Mouse (Mus musculus) midbrain, embryonic 14.5 days (tissue): ENCODE results near the gene Gper1. TPM values are rescaled to one million over a fixed set of nuclear protein-coding genes. Genes with fewer than 3 reads are reported as not detected.

Experiments used
- ATAC-seq: fragments of 200-750 bp; cut with Nextera tagmentation; 2 replicates; pipeline ENCODE4 v1.8.0; 2017; ENCODE audit warnings: moderate number of reproducible peaks, moderate library complexity; ENCODE audit not compliant: low FRiP score, low TSS enrichment
- DNase-seq: peaks from one replicate; pipeline ENCODE4 v3.0.0-alpha.2; 2015
- H3K27ac ChIP-seq: fragments of 300-500 bp; sonication (generic); replicated peaks from 2 replicates; pipeline ENCODE4 v1.5.1; 2014; ENCODE audit warnings: mild to moderate bottlenecking, low read depth, low read length, moderate library complexity
- H3K27me3 ChIP-seq: fragments of 300-500 bp; sonication (generic); 2 replicates; pipeline ENCODE4 v1.6.1; 2014; ENCODE audit warnings: low read length, control low read depth, mixed read lengths; ENCODE audit not compliant: control insufficient read depth, insufficient read depth
- H3K36me3 ChIP-seq: fragments of 300-500 bp; sonication (generic); 2 replicates; pipeline ENCODE4 v1.6.1; 2014; ENCODE audit warnings: low read length, control low read depth; ENCODE audit not compliant: control insufficient read depth, insufficient read depth
- H3K4me1 ChIP-seq: fragments of 300-500 bp; sonication (generic); 2 replicates; pipeline ENCODE4 v1.6.1; 2014; ENCODE audit warnings: mild to moderate bottlenecking, antibody characterized with exemption, low read length, control low read depth; ENCODE audit not compliant: control insufficient read depth, insufficient read depth
- H3K4me2 ChIP-seq: fragments of 300-500 bp; sonication (generic); 2 replicates; pipeline ENCODE4 v1.6.1; 2014; ENCODE audit warnings: mild to moderate bottlenecking, low read length, moderate library complexity
- H3K4me3 ChIP-seq: fragments of 300-500 bp; sonication (generic); replicated peaks from 2 replicates; pipeline ENCODE4 v1.5.1; 2014; ENCODE audit warnings: low read depth, low read length
- H3K9ac ChIP-seq: fragments of 300-500 bp; sonication (generic); replicated peaks from 2 replicates; pipeline ENCODE4 v1.6.1; 2014; ENCODE audit warnings: mild to moderate bottlenecking, low read length, moderate library complexity
- H3K9me3 ChIP-seq: fragments of 300-500 bp; sonication (generic); 2 replicates; pipeline ENCODE4 v1.6.1; 2016; ENCODE audit warnings: low read length, control low read depth, mixed read lengths; ENCODE audit not compliant: control insufficient read depth
- WGBS: fragments of 180-500 bp; shearing (Covaris S2); extraction: QIAGEN DNeasy Blood & Tissue Kit; methylation state at CpG from one replicate; pipeline ENCODE4 v1.1.7; 2014; 5-methylcytosine and 5-hydroxymethylcytosine counted together
- polyA plus RNA-seq: library from polyadenylated mRNA; unstranded; fragments of >200 nt; fragmentation: Nextera tagmentation; extraction: Ambion mirVana; gene quantifications from 2 replicates; pipeline ENCODE4 v1.2.1, GENCODE M21; 2014

Gper1 gene
- polyA plus RNA-seq, 1 experiment from 2014 or later, result 9.6 TPM

GRCm38 (mm10) chr5:139441726-139442018 lies 18.7 kb downstream of the Gper1 start:
- no peaks in the 10 kb centered on the region for H3K36me3 ChIP-seq
- peaks cover 3% of the 10 kb centered on the region; the same call in 1 of the 2 replicates for H3K4me1 ChIP-seq
- no peaks in the 10 kb centered on the region for H3K9me3 ChIP-seq
- WGBS, result 86% methylated on average over 2 of the region's 2 CpGs
- H3K4me2 ChIP-seq, result no peak overlapping the region
- H3K27ac ChIP-seq, result no peak overlapping the region; the same call in 1 of the 2 replicates
- DNase-seq, result no peak
- no peak overlapping the region for H3K4me3 ChIP-seq
- no peaks in the 10 kb centered on the region for H3K27me3 ChIP-seq
- no peak overlapping the region for H3K9ac ChIP-seq
- ATAC-seq, result no peak

GRCm38 (mm10) chr5:139442428-139442827 lies 19.5 kb downstream of the Gper1 start:
- WGBS, result 87% methylated on average over 12 of the region's 12 CpGs
- Histone ChIP-seq H3K9me3 (no peaks in the 10 kb centered on the region), H3K9ac (no peak overlapping the region), H3K4me3 (no peak overlapping the region), H3K27ac (no peak overlapping the region; the same call in 1 of the 2 replicates), H3K27me3 (no peaks in the 10 kb centered on the region), H3K4me1 (peaks cover 3% of the 10 kb centered on the region; the same call in 1 of the 2 replicates), H3K36me3 (no peaks in the 10 kb centered on the region), H3K4me2 (no peak overlapping the region)
- DNase-seq, result no peak
- ATAC-seq, result no peak

GRCm38 (mm10) chr5:139442962-139443361 lies 20.0 kb downstream of the Gper1 start:
- no peaks in the 10 kb centered on the region for H3K27me3 ChIP-seq
- H3K9me3 ChIP-seq, result no peaks in the 10 kb centered on the region
- no peak overlapping the region for H3K4me2 ChIP-seq
- no peak for DNase-seq
- WGBS, result 81% methylated on average over 4 of the region's 4 CpGs
- 0 out of 2 replicates have a peak overlapping the region, but pooled peaks have one; percentile 13 for H3K27ac ChIP-seq
- no peak for ATAC-seq
- H3K36me3 ChIP-seq, result no peaks in the 10 kb centered on the region
- 0 out of 2 replicates have a peak overlapping the region, but pooled peaks have one; percentile 12 for H3K9ac ChIP-seq
- no peak overlapping the region for H3K4me3 ChIP-seq
- H3K4me1 ChIP-seq, result peaks cover 3% of the 10 kb centered on the region; the same call in 1 of the 2 replicates

GRCm38 (mm10) chr5:139445258-139445657 lies 22.3 kb downstream of the Gper1 start:
- Histone ChIP-seq H3K36me3 (no peaks in the 10 kb centered on the region), H3K9me3 (no peaks in the 10 kb centered on the region), H3K4me3 (no peak overlapping the region), H3K27me3 (no peaks in the 10 kb centered on the region), H3K27ac (no peak overlapping the region), H3K4me1 (peaks cover 3% of the 10 kb centered on the region; the same call in 1 of the 2 replicates), H3K9ac (no peak overlapping the region), H3K4me2 (no peak overlapping the region)
- ATAC-seq (no peak), DNase-seq (no peak)
- 90% methylated on average over 8 of the region's 8 CpGs for WGBS

GRCm38 (mm10) chr5:139448025-139448424 lies 25.1 kb downstream of the Gper1 start:
- no peak overlapping the region for H3K4me2 ChIP-seq
- no peaks in the 10 kb centered on the region for H3K27me3 ChIP-seq
- no peak overlapping the region for H3K27ac ChIP-seq
- WGBS, result 76% methylated on average over 6 of the region's 6 CpGs
- H3K9ac ChIP-seq, result no peak overlapping the region
- no peaks in the 10 kb centered on the region for H3K9me3 ChIP-seq
- no peaks in the 10 kb centered on the region for H3K36me3 ChIP-seq
- no peak for DNase-seq
- no peaks in the 10 kb centered on the region for H3K4me1 ChIP-seq
- ATAC-seq, result no peak
- no peak overlapping the region for H3K4me3 ChIP-seq

- Histone ChIP-seq H3K9ac (no peak overlapping the region; the same call in 1 of the 2 replicates), H3K4me3 (no peak overlapping the region), H3K36me3 (no peaks in the 10 kb centered on the region), H3K27me3 (no peaks in the 10 kb centered on the region), H3K9me3 (no peaks in the 10 kb centered on the region), H3K4me1 (no peaks in the 10 kb centered on the region), H3K4me2 (no peak overlapping the region), H3K27ac (peak overlapping the region; percentile 49; the same call in 1 of the 2 replicates)
- no peak for ATAC-seq
- no peak for DNase-seq
- 49% methylated on average over 5 of the region's 5 CpGs for WGBS
Observed at GRCm38 (mm10) chr5:139449161-139449791, 26.3 kb downstream of the Gper1 start.

- H3K4me1 ChIP-seq, result no peaks in the 10 kb centered on the region
- H3K27me3 ChIP-seq, result no peaks in the 10 kb centered on the region
- WGBS, result 22% methylated on average over 4 of the region's 4 CpGs
- peak overlapping the region; percentile 49 for H3K27ac ChIP-seq
- no peaks in the 10 kb centered on the region for H3K36me3 ChIP-seq
- H3K9ac ChIP-seq, result no peak overlapping the region; the same call in 1 of the 2 replicates
- no peak overlapping the region for H3K4me2 ChIP-seq
- no peak overlapping the region for H3K4me3 ChIP-seq
- H3K9me3 ChIP-seq, result no peaks in the 10 kb centered on the region
- ATAC-seq, result no peak
- DNase-seq, result no peak
Observed at GRCm38 (mm10) chr5:139449926-139450325, 27.0 kb downstream of the Gper1 start.

- WGBS, result 85% methylated on average over 10 of the region's 10 CpGs
- Histone ChIP-seq H3K4me1 (no peaks in the 10 kb centered on the region), H3K9ac (no peak overlapping the region)
Observed at GRCm38 (mm10) chr5:139453031-139453430, 30.1 kb downstream of the Gper1 start.

GRCm38 (mm10) chr5:139455166-139455565 lies 32.2 kb downstream of the Gper1 start:
- 0 out of 2 replicates have a peak, but pooled peaks cover 4% of the 10 kb centered on the region for H3K36me3 ChIP-seq
- no peaks in the 10 kb centered on the region for H3K27me3 ChIP-seq
- 95% methylated on average over 12 of the region's 12 CpGs for WGBS
- no peak overlapping the region for H3K27ac ChIP-seq
- no peak overlapping the region for H3K4me2 ChIP-seq
- peaks cover 6% of the 10 kb centered on the region; the same call in 1 of the 2 replicates for H3K4me1 ChIP-seq
- ATAC-seq, result no peak
- no peak for DNase-seq
- no peak overlapping the region for H3K9ac ChIP-seq
- H3K4me3 ChIP-seq, result no peak overlapping the region
- H3K9me3 ChIP-seq, result no peaks in the 10 kb centered on the region

More at GRCm38 (mm10) chr5:139453031-139453430, 30.1 kb downstream of the Gper1 start:
- Histone ChIP-seq H3K4me3 (no peak overlapping the region), H3K9me3 (no peaks in the 10 kb centered on the region), H3K27me3 (no peaks in the 10 kb centered on the region), H3K4me2 (no peak overlapping the region), H3K27ac (no peak overlapping the region), H3K36me3 (0 out of 2 replicates have a peak, but pooled peaks cover 4% of the 10 kb centered on the region)
- no peak for DNase-seq
- ATAC-seq, result no peak
